Mouse (Mus musculus) limb, embryonic 14.5 days (tissue): Measurements from ENCODE around the gene Pam16. TPM values are rescaled to one million over a fixed set of nuclear protein-coding genes. Genes with fewer than 3 reads are reported as not detected.

Source experiments
- ATAC-seq: fragments of 200-750 bp; cut with Nextera tagmentation; 2 replicates; pipeline ENCODE4 v1.8.0; 2017; ENCODE audit warnings: low read depth, moderate number of reproducible peaks, moderate TSS enrichment; ENCODE audit not compliant: low FRiP score
- DNase-seq: peaks from one replicate; pipeline ENCODE4 v3.0.0-alpha.2; 2015; ENCODE audit warnings: low spot score
- H3K27ac ChIP-seq: fragments of 300-500 bp; sonication (generic); replicated peaks from 2 replicates; pipeline ENCODE4 v1.5.1; 2014; ENCODE audit warnings: low read depth, mild to moderate bottlenecking, low read length, moderate library complexity, mixed read lengths
- H3K27me3 ChIP-seq: fragments of 300-500 bp; sonication (generic); 2 replicates; pipeline ENCODE4 v1.6.1; 2014; ENCODE audit warnings: low read length, mixed read lengths; ENCODE audit not compliant: control insufficient read depth, insufficient read depth
- H3K36me3 ChIP-seq: fragments of 300-500 bp; sonication (generic); 2 replicates; pipeline ENCODE4 v1.6.1; 2014; ENCODE audit warnings: mild to moderate bottlenecking, low read length, moderate library complexity, mixed read lengths; ENCODE audit not compliant: control insufficient read depth, insufficient read depth
- H3K4me1 ChIP-seq: fragments of 300-500 bp; sonication (generic); 2 replicates; pipeline ENCODE4 v1.6.1; 2014; ENCODE audit warnings: antibody characterized with exemption, low read length, mixed read lengths; ENCODE audit not compliant: control insufficient read depth, insufficient read depth
- H3K4me2 ChIP-seq: fragments of 300-500 bp; sonication (generic); replicated peaks from 2 replicates; pipeline ENCODE4 v1.6.1; 2014; ENCODE audit warnings: low read depth, mild to moderate bottlenecking, low read length, moderate library complexity; ENCODE audit not compliant: severe bottlenecking
- H3K4me3 ChIP-seq: fragments of 300-500 bp; sonication (generic); replicated peaks from 2 replicates; pipeline ENCODE4 v1.5.1; 2014; ENCODE audit warnings: low read length
- H3K9ac ChIP-seq: fragments of 300-500 bp; sonication (generic); 2 replicates; pipeline ENCODE4 v1.6.1; 2014; ENCODE audit warnings: mild to moderate bottlenecking, low read depth, low read length, moderate library complexity; ENCODE audit not compliant: severe bottlenecking
- H3K9me3 ChIP-seq: fragments of 300-500 bp; sonication (generic); 2 replicates; pipeline ENCODE4 v1.6.1; 2016; ENCODE audit warnings: low read length; ENCODE audit not compliant: control insufficient read depth
- POLR2A ChIP-seq: fragments of 200-500 bp; IDR thresholded peaks from 2 replicates; pipeline ENCODE4 v1.8.0; 2012; ENCODE audit warnings: inconsistent platforms, mild to moderate bottlenecking, moderate library complexity, borderline replicate concordance; ENCODE audit not compliant: insufficient read depth, insufficient read length; ENCODE audit errors: extremely low read depth
- WGBS: fragments of 180-500 bp; shearing (Covaris S2); extraction: QIAGEN DNeasy Blood & Tissue Kit; methylation state at CpG from one replicate; pipeline ENCODE4 v1.1.7; 2014; 5-methylcytosine and 5-hydroxymethylcytosine counted together
- polyA plus RNA-seq, 2 experiments: library from polyadenylated mRNA; depleted of rRNA in 1 of 2; stranded (reverse) in 1 of 2; unstranded in 1 of 2; fragments of >200 nt; fragmentation: Nextera tagmentation in 1 of 2; extraction: Ambion mirVana in 1 of 2; gene quantifications; 2 replicates each; pipeline versions ENCODE4 v1.2.1 to v1.2.3; 2012 to 2014

The Pam16 gene
- polyA plus RNA-seq, 2 experiments, result 80.1 to 92.5 TPM

DNA sequence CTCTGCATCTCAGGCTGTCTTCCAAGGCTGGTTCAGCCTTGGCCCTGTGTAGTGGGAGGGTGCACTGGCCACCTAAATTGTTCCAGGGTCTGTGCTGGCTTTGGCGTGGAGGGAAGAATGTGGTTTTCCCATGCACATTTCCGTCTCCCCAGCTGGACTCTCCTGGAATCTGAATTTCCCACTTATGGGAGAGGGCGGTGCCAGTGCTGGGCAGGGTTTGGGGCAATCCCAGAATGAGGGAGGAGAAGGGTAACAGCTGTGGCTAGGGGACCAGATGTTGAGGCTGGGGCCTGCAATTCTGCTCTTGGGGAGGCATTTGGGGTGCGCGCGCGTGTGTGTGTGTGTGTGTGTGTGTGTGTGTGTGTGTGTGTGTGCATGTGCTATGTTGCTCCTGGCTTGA, 27.5 kb downstream of the Pam16 start:
- no peak overlapping the region for H3K9ac ChIP-seq
- ATAC-seq, result no peak
- H3K9me3 ChIP-seq, result no peaks in the 10 kb centered on the region

DNA sequence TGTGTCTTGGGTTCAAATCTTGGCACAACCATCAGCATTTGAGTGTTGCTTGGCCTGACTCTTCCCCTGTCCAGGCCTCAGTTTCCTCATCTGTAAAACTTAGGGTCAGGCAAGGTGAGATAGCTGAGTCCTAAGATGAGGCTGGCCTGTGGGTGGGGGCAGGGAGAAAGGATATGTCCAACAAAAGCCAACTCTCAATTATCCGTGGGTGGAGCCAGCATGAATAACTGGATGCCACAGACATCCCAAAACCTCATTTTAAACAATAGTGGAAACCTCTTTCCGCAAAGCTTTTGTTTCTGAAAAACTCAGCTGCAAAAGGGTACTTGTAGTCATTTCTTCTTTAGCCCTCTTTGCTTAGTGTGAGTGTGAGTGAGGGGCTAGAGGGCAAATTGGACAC, 28.0 kb downstream of the Pam16 start:
- H3K9ac ChIP-seq, result 0 out of 2 replicates have a peak overlapping the region, but pooled peaks have one; percentile 96
- H3K4me1 ChIP-seq, result peaks cover 64% of the 10 kb centered on the region
- no peak for TF ChIP-seq POLR2A
- H3K9me3 ChIP-seq, result no peaks in the 10 kb centered on the region
- no peak for DNase-seq
- WGBS, result 57% methylated on average over 2 of the region's 2 CpGs
- no peaks in the 10 kb centered on the region for H3K27me3 ChIP-seq
- ATAC-seq, result no peak
- H3K27ac ChIP-seq, result peak overlapping the region; percentile 50; the same call in 1 of the 2 replicates
- H3K36me3 ChIP-seq, result 0 out of 2 replicates have a peak, but pooled peaks cover 4% of the 10 kb centered on the region
- H3K4me2 ChIP-seq, result peak overlapping the region; percentile 95
- H3K4me3 ChIP-seq, result peak overlapping the region; percentile 90

More for the DNA sequence above, 27.5 kb downstream of the Pam16 start:
- peak; percentile 44 for DNase-seq
- Histone ChIP-seq H3K4me2 (peak overlapping the region; percentile 95), H3K36me3 (0 out of 2 replicates have a peak, but pooled peaks cover 2% of the 10 kb centered on the region), H3K4me3 (peak overlapping the region; percentile 90), H3K4me1 (peaks cover 66% of the 10 kb centered on the region), H3K27me3 (no peaks in the 10 kb centered on the region), H3K27ac (peak overlapping the region; percentile 50; the same call in 1 of the 2 replicates)
- TF ChIP-seq POLR2A, result no peak
- WGBS, result 44% methylated on average over 3 of the region's 7 CpGs

DNA sequence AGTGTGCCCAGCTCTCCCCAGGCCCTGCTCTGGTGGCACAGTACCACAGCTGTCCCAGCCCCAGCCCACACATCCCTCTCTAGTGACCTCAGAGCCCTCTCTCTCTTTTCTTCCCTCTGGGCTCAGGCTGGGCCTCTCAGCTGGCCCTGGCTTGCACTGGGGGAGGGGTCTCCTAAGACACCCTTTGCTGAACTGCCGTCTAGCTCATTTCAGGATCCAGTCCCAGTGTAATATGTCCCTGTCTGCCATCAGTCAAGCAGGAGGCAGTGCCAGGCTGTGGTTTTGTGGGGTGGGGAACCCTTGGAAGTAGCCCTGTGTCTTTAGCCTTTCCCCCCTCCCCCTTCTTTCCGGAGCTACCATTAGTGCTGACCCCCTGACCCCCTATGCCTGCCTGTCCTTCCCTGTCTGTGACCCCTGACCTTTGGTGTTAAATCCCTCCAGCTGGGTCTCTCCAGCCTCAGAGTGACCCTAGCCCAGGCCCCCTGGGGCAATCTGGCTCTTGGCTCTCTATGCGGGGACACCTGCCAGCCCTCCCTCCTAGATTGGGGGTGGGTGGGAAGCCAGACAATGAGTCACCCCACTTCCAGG, 28.6 kb downstream of the Pam16 start:
- Histone ChIP-seq H3K4me2 (peak overlapping the region; percentile 95), H3K4me3 (peak overlapping the region; percentile 90), H3K36me3 (0 out of 2 replicates have a peak, but pooled peaks cover 5% of the 10 kb centered on the region), H3K9me3 (no peaks in the 10 kb centered on the region), H3K27ac (peak overlapping the region; percentile 9; the same call in 1 of the 2 replicates), H3K4me1 (peaks cover 59% of the 10 kb centered on the region), H3K9ac (peak overlapping the region; percentile 96), H3K27me3 (no peaks in the 10 kb centered on the region)
- WGBS, result 3% methylated on average over 3 of the region's 3 CpGs
- ATAC-seq (no peak), DNase-seq (no peak)
- TF ChIP-seq POLR2A, result no peak

DNA sequence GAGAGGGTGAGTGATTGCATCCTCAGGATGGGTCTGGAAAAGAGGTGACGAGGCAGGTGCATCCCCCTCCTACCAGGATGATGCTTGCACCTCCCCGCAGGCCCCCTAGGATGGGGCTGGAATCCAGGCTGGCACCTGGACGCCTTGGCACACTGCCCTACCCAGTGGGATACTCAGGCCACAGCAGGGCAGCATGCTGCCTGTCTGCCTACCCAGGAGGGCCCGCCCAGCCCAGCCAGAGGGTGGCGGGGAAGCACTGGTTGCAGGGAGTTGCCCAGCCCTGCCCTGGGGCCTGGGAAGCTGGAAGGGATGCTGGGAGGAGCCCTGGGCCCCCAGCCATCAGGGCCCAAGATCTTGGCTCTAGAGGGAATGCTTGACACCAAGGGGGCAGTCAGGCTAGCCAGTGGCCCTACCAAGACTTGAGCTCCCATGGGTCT, 29.2 kb downstream of the Pam16 start:
- H3K4me2 ChIP-seq, result peak overlapping the region; percentile 95
- DNase-seq (no peak), ATAC-seq (no peak)
- H3K27me3 ChIP-seq, result no peaks in the 10 kb centered on the region
- peaks cover 59% of the 10 kb centered on the region for H3K4me1 ChIP-seq
- H3K36me3 ChIP-seq, result peaks cover 9% of the 10 kb centered on the region
- H3K27ac ChIP-seq, result peak overlapping the region; percentile 91
- WGBS, result 0% methylated on average over 5 of the region's 5 CpGs
- H3K4me3 ChIP-seq, result peak overlapping the region; percentile 90
- TF ChIP-seq POLR2A, result no peak
- H3K9me3 ChIP-seq, result no peaks in the 10 kb centered on the region
- peak overlapping the region; percentile 96 for H3K9ac ChIP-seq

DNA sequence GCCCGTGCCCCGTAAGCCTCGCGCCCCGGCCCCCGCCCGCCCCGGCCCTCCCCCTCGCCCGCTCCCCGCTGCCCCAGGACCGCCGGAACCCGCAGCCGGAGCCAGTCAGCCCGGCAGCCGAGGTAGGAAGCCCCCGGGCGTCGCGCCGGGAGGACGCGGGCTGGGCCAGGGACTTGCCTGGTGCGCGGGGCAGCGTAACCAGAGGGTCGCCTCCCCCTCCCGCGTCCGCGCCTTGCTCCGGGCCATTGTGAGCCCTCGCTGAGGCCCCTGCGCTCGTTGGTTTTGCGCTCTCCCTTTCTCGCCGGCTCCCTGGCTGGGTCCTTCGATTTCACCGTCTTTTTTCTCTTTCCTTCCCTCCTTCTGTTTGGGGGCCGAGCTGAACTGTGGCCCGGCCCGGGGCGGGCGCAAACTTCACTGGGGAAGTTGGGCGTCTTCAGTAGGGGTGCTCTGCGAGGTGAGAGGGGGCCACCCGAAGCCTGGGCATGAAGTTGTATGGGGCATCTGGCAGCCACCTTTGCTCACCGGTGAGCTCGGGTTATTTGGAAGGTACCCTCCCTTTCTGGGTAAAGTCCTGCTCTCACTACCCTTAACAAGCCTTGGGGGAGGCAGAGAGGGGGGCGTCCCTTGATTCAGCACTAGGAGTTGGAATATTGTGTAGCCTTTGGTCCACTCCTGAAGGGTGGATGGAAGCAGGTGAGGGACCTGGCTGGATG, 29.8 kb downstream of the Pam16 start:
- no peak for DNase-seq

More for the DNA sequence above, 29.8 kb downstream of the Pam16 start:
- H3K27me3 ChIP-seq, result no peaks in the 10 kb centered on the region
- TF ChIP-seq POLR2A, result no peak
- peak overlapping the region; percentile 96 for H3K9ac ChIP-seq
- ATAC-seq, result peak; percentile 28
- peaks cover 57% of the 10 kb centered on the region for H3K4me1 ChIP-seq
- under 1% methylated on average over 24 of the region's 52 CpGs for WGBS
- H3K4me3 ChIP-seq, result peak overlapping the region; percentile 90
- H3K36me3 ChIP-seq, result peaks cover 13% of the 10 kb centered on the region
- peak overlapping the region; percentile 95 for H3K4me2 ChIP-seq
- H3K9me3 ChIP-seq, result no peaks in the 10 kb centered on the region
- peak overlapping the region; percentile 91 for H3K27ac ChIP-seq
